Mouse (Mus musculus) myocyte (in vitro differentiated cells): ENCODE measurements around the gene Chek2. TPM values are rescaled to one million over a fixed set of nuclear protein-coding genes. Genes with fewer than 3 reads are reported as not detected.

Source experiments
- H3K27me3 ChIP-seq: one replicate; pipeline ENCODE4 v1.6.1; 2011; ENCODE audit not compliant: control insufficient read depth, insufficient read depth, insufficient read length
- H3K36me3 ChIP-seq: one replicate; pipeline ENCODE4 v1.6.1; 2011; ENCODE audit not compliant: control insufficient read depth, insufficient read depth
- H3K4me2 ChIP-seq: one replicate; pipeline ENCODE4 v1.6.1; 2011; ENCODE audit warnings: low read depth, control low read depth
- H3K4me3 ChIP-seq: one replicate; pipeline ENCODE4 v1.5.1; 2011; ENCODE audit warnings: mild to moderate bottlenecking, control low read depth, moderate library complexity
- H3K79me2 ChIP-seq: one replicate; pipeline ENCODE4 v1.6.1; 2011; ENCODE audit not compliant: control insufficient read depth, insufficient read depth
- H3ac ChIP-seq: one replicate; pipeline ENCODE4 v1.6.1; 2011; ENCODE audit not compliant: control insufficient read depth, insufficient read length
- CEBPB ChIP-seq: IDR thresholded peaks from 2 replicates; pipeline ENCODE4 v1.6.1; 2011; ENCODE audit warnings: mild to moderate bottlenecking, moderate library complexity; ENCODE audit not compliant: poor library complexity, insufficient read depth, severe bottlenecking
- E2F4 ChIP-seq: IDR thresholded peaks from one replicate; pipeline ENCODE4 v1.6.1; 2011; ENCODE audit warnings: mild to moderate bottlenecking, control low read depth, moderate library complexity; ENCODE audit not compliant: insufficient read depth
- MAX ChIP-seq: IDR thresholded peaks from one replicate; pipeline ENCODE4 v1.6.1; 2011; ENCODE audit warnings: low read depth, mild to moderate bottlenecking, control low read depth
- MYOD1 ChIP-seq, 3 experiments: IDR thresholded peaks; one replicate each; pipeline ENCODE4 v1.6.1; 2011; ENCODE audit warnings: control low read depth in 2 of 3, low read depth in 2 of 3, mild to moderate bottlenecking in 2 of 3, moderate library complexity in 1 of 3; ENCODE audit not compliant: insufficient read length in 2 of 3, control insufficient read depth in 1 of 3
- MYOG ChIP-seq, 3 experiments: IDR thresholded peaks; one replicate each; pipeline ENCODE4 v1.6.1; 2011; ENCODE audit warnings: control low read depth in 2 of 3, low read depth in 2 of 3, mild to moderate bottlenecking in 2 of 3; ENCODE audit not compliant: insufficient read length in 2 of 3, control insufficient read depth in 1 of 3, insufficient read depth in 1 of 3
- POLR2A ChIP-seq: IDR thresholded peaks from one replicate; pipeline ENCODE4 v1.6.1; 2011; ENCODE audit warnings: low read depth, mild to moderate bottlenecking, control low read depth, moderate library complexity; ENCODE audit not compliant: insufficient read length
- POLR2AphosphoS2 ChIP-seq: IDR thresholded peaks from one replicate; pipeline ENCODE4 v1.6.1; 2011; ENCODE audit warnings: low read depth, control low read depth; ENCODE audit not compliant: insufficient read length
- REST ChIP-seq: IDR thresholded peaks from one replicate; pipeline ENCODE4 v1.6.1; 2011; ENCODE audit warnings: mild to moderate bottlenecking, control low read depth, moderate library complexity; ENCODE audit not compliant: insufficient read depth, insufficient read length
- SRF ChIP-seq: IDR thresholded peaks from one replicate; pipeline ENCODE4 v1.6.1; 2011; ENCODE audit warnings: low read depth; ENCODE audit not compliant: control insufficient read depth, insufficient read length
- TCF12 ChIP-seq: IDR thresholded peaks from one replicate; pipeline ENCODE4 v1.6.1; 2011; ENCODE audit warnings: mild to moderate bottlenecking, control low read depth; ENCODE audit not compliant: poor library complexity, insufficient read depth, severe bottlenecking
- TCF3 ChIP-seq: IDR thresholded peaks from one replicate; pipeline ENCODE4 v1.6.1; 2011; ENCODE audit warnings: low read depth, control low read depth; ENCODE audit not compliant: insufficient read length
- USF1 ChIP-seq: IDR thresholded peaks from one replicate; pipeline ENCODE4 v1.6.1; 2011; ENCODE audit warnings: low read depth, mild to moderate bottlenecking, control low read depth, moderate library complexity
- polyA plus RNA-seq: library from polyadenylated mRNA; unstranded; fragments of >200 nt; fragmentation: generic; extraction: Trizol; gene quantifications from one replicate; pipeline ENCODE4 v1.2.1, GENCODE M21; 2012; ENCODE audit warnings: missing spikeins

The Chek2 gene
- polyA plus RNA-seq, 1 experiment, result 6.2 TPM

GRCm38 (mm10) chr5:110859013-110859650 lies 19.4 kb downstream of the Chek2 start:
- no peak overlapping the region for H3K4me2 ChIP-seq
- no peak overlapping the region for H3ac ChIP-seq
- H3K27me3 ChIP-seq, result no peaks in the 10 kb centered on the region
- H3K4me3 ChIP-seq, result no peak overlapping the region
- H3K79me2 ChIP-seq, result no peaks in the 10 kb centered on the region
- H3K36me3 ChIP-seq, result no peaks in the 10 kb centered on the region
- TF ChIP-seq MYOD1 (IDR thresholded peaks at IDR 0.05; ENCODE audit: control insufficient read depth in 1 of 3, insufficient read length in 2 of 3, low read depth in 2 of 3) (no peak), TCF3 (no peak), POLR2AphosphoS2 (no peak), E2F4 (no peak), MYOG (IDR thresholded peaks at IDR 0.05; ENCODE audit: control insufficient read depth in 1 of 3, insufficient read depth in 1 of 3, insufficient read length in 2 of 3, low read depth in 2 of 3) (no peak), USF1 (no peak), POLR2A (no peak), CEBPB (no peak), SRF (no peak), MAX (no peak), TCF12 (no peak), REST (no peak)

- Histone ChIP-seq H3K79me2 (no peaks in the 10 kb centered on the region), H3K4me3 (no peak overlapping the region), H3K27me3 (no peaks in the 10 kb centered on the region), H3ac (no peak overlapping the region), H3K4me2 (no peak overlapping the region), H3K36me3 (no peaks in the 10 kb centered on the region)
- TF ChIP-seq TCF12 (no peak), POLR2A (no peak), CEBPB (no peak), POLR2AphosphoS2 (no peak), REST (no peak), USF1 (no peak), MYOG (IDR thresholded peaks at IDR 0.05; ENCODE audit: control insufficient read depth in 1 of 3, insufficient read depth in 1 of 3, insufficient read length in 2 of 3, low read depth in 2 of 3) (no peak), MYOD1 (IDR thresholded peaks at IDR 0.05; ENCODE audit: control insufficient read depth in 1 of 3, insufficient read length in 2 of 3, low read depth in 2 of 3) (no peak), SRF (no peak), E2F4 (no peak), MAX (no peak), TCF3 (no peak)
Observed at GRCm38 (mm10) chr5:110860445-110860844, 20.7 kb downstream of the Chek2 start.

GRCm38 (mm10) chr5:110868460-110868859 lies 28.7 kb downstream of the Chek2 start:
- Histone ChIP-seq H3K4me2 (no peak overlapping the region), H3K4me3 (no peak overlapping the region), H3K27me3 (no peaks in the 10 kb centered on the region), H3K79me2 (no peaks in the 10 kb centered on the region), H3ac (no peak overlapping the region), H3K36me3 (no peaks in the 10 kb centered on the region)
- TF ChIP-seq MYOG (IDR thresholded peaks at IDR 0.05; ENCODE audit: control insufficient read depth in 1 of 3, insufficient read depth in 1 of 3, insufficient read length in 2 of 3, low read depth in 2 of 3) (no peak), POLR2AphosphoS2 (no peak)

GRCm38 (mm10) chr5:110869242-110869669 lies 29.5 kb downstream of the Chek2 start:
- no peak for TF ChIP-seq MYOD1 (IDR thresholded peaks at IDR 0.05; ENCODE audit: control insufficient read depth in 1 of 3, insufficient read length in 2 of 3, low read depth in 2 of 3)
- Histone ChIP-seq H3K4me2 (no peak overlapping the region), H3K27me3 (no peaks in the 10 kb centered on the region), H3K4me3 (no peak overlapping the region), H3K79me2 (no peaks in the 10 kb centered on the region), H3ac (no peak overlapping the region), H3K36me3 (no peaks in the 10 kb centered on the region)

GRCm38 (mm10) chr5:110873160-110873559 lies 33.4 kb downstream of the Chek2 start:
- no peaks in the 10 kb centered on the region for H3K79me2 ChIP-seq
- no peaks in the 10 kb centered on the region for H3K27me3 ChIP-seq
- TF ChIP-seq POLR2AphosphoS2 (no peak), TCF12 (no peak), MYOG (IDR thresholded peaks at IDR 0.05; ENCODE audit: control insufficient read depth in 1 of 3, insufficient read depth in 1 of 3, insufficient read length in 2 of 3, low read depth in 2 of 3) (no peak), REST (no peak), SRF (no peak), CEBPB (no peak), E2F4 (no peak), POLR2A (no peak)
- no peak overlapping the region for H3K4me3 ChIP-seq
- no peak overlapping the region for H3ac ChIP-seq
- H3K36me3 ChIP-seq, result no peaks in the 10 kb centered on the region
- H3K4me2 ChIP-seq, result no peak overlapping the region
